15 mouse cellular contexts compared by ENCODE assay signal in the genomic region with DNA sequence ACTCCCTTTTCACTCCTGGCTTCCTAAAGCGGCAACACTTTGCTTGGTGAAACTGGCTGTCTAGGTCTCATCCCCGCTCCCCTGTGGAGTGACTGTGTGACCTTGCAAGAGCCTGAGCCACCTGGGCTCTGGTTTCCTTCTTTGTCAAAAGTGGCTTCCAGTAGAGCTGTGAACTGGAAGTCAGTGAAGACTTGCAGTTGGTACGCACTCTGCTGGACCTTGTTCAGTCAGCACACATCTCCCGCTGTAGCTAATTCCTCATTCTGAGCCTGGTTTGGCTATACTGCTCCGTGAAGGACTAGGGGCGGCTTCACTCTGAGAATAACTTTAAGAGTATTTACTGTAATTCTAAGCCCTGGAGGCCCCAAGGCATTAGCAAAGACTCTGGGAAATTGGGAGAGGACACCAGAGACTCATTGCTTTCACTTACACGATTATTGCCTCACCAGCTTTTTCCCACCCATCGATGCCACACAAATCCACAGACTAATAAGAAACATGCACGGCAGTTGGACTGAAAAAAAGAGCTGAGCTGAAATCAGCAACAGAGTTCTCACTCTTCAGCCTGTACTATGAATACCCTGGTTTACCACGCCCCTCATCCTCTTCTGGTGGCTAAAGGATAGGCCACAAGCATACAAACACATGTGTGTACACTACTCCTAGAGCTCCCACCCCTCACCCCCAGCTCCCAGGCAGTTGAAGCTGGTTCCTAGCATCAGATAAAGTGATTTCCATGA.
A peak's percentile ranks its signal among the peaks of the same experiment; 100 is the strongest.
DNase-seq lines count a peak whose midpoint lies in the region; ATAC-seq and TF ChIP-seq lines count a peak whose summit lies in the region.
"Had no signal": no experiment of that assay in that cellular context is flagged by ENCODE, and none has a peak within 500 bp of the region (broad histone marks: within the 10 kb centered on the region; RNA-seq: fewer than 3 reads in every experiment).

No protein-coding gene starts in this region.

- H3K9me3 ChIP-seq in midbrain, embryonic 10.5 days (replicated peaks), result no peaks in the 10 kb centered on the region
- H3K9me3 ChIP-seq: heart, embryonic 13.5 days; hindbrain, embryonic 15.5 days; kidney, embryonic 15.5 days; midbrain, embryonic 12.5 days had no signal

- 44% methylated on average over 10 of the region's 10 CpGs for WGBS in bone marrow, adult 2 months
- 26% methylated on average over 10 of the region's 10 CpGs for WGBS in thymus, adult 2 months
- 68% methylated on average over 10 of the region's 10 CpGs for WGBS in midbrain, embryonic 10.5 days

- ATAC-seq in hematopoietic stem cell, adult 5-6 weeks (replicated peaks in 1 of 2; ENCODE audit: insufficient read depth in 1 of 2, low FRiP score in 2 of 2, low TSS enrichment in 1 of 2, low read depth in 1 of 2, poor library complexity in 2 of 2, severe bottlenecking in 2 of 2), result peak; percentile 47 to 48; a peak in 3 of 4 replicates
- ATAC-seq: lung, postnatal 0 days had no signal

- no peak for TF ChIP-seq CTCF in gastrocnemius, adult 2 months (IDR thresholded peaks at IDR 0.05)
- no peak for TF ChIP-seq CTCF in bone marrow, adult 2 months (IDR thresholded peaks at IDR 0.05; ENCODE audit: control insufficient read depth, insufficient read depth, low read length)
- no peak for TF ChIP-seq CTCF in thymus, adult 2 months (IDR thresholded peaks at IDR 0.05; ENCODE audit: borderline replicate concordance, control insufficient read depth, extremely low read depth, insufficient read depth, low read length, poor library complexity)

- intact Hi-C loops in gastrocnemius, adult 2 months (cut with DNase I), result loop anchor here (10.0 kb wide), 1 partner anchor 97 kb away; no protein-coding TSS in a partner anchor

- no peaks in the 10 kb centered on the region for H3K27me3 ChIP-seq in thymus, adult 2 months (ENCODE audit: control insufficient read depth, insufficient read depth, low read length)
- H3K27me3 ChIP-seq in midbrain, embryonic 10.5 days (ENCODE audit: low read depth, poor library complexity, severe bottlenecking), result no peaks in the 10 kb centered on the region
- H3K27me3 ChIP-seq: heart, embryonic 13.5 days; hindbrain, embryonic 15.5 days; kidney, embryonic 15.5 days; midbrain, embryonic 12.5 days had no signal

- H3K4me1 ChIP-seq in bone marrow, adult 2 months (ENCODE audit: control insufficient read depth, insufficient read depth, low read length), result no peaks in the 10 kb centered on the region
- peaks cover 41% of the 10 kb centered on the region for H3K4me1 ChIP-seq in thymus, adult 2 months (replicated peaks; ENCODE audit: control insufficient read depth, insufficient read depth, low read length)
- peaks cover 3% of the 10 kb centered on the region; the same call in 1 of the 2 replicates for H3K4me1 ChIP-seq in midbrain, embryonic 10.5 days
- H3K4me1 ChIP-seq: hindbrain, embryonic 15.5 days; midbrain, embryonic 12.5 days had no signal

- no peak for DNase-seq in gastrocnemius, adult 2 months
- no peak for DNase-seq in gastrocnemius, postnatal 4 days (ENCODE audit: low spot score in 2 of 2)
- peak; percentile 68 for DNase-seq in thymus, adult 2 months
- no peak for DNase-seq in midbrain, embryonic 10.5 days (ENCODE audit: low spot score)
- no peak for DNase-seq in cerebellum, postnatal 14 days
- no peak for DNase-seq in right cerebral cortex, postnatal 4 days
- DNase-seq: cerebellum, postnatal 36 days; layer of hippocampus, adult 9-11 months had no signal

- H3K4me3 ChIP-seq in gastrocnemius, adult 2 months, result no peak overlapping the region
- H3K4me3 ChIP-seq in bone marrow, adult 2 months (replicated peaks; ENCODE audit: control insufficient read depth, low read depth, low read length), result no peak overlapping the region
- no peak overlapping the region for H3K4me3 ChIP-seq in thymus, adult 2 months (ENCODE audit: control insufficient read depth, insufficient read depth, low read length)
- H3K4me3 ChIP-seq in midbrain, embryonic 10.5 days, result no peak overlapping the region
- H3K4me3 ChIP-seq: heart, embryonic 13.5 days; hindbrain, embryonic 15.5 days; kidney, embryonic 15.5 days; midbrain, embryonic 12.5 days had no signal

- H3K27ac ChIP-seq in gastrocnemius, adult 2 months, result peak overlapping the region; percentile 76
- H3K27ac ChIP-seq in bone marrow, adult 2 months (ENCODE audit: control insufficient read depth, insufficient read depth, low read depth, low read length, poor library complexity), result peak overlapping the region; percentile 33; the same call in 1 of the 2 replicates
- peak overlapping the region; percentile 91 for H3K27ac ChIP-seq in thymus, adult 2 months (ENCODE audit: control insufficient read depth, insufficient read depth, low read length)
- no peak overlapping the region for H3K27ac ChIP-seq in midbrain, embryonic 10.5 days (replicated peaks)
- H3K27ac ChIP-seq: heart, embryonic 13.5 days; hindbrain, embryonic 15.5 days; kidney, embryonic 15.5 days; midbrain, embryonic 12.5 days had no signal

- H3K36me3 ChIP-seq in thymus, adult 2 months (ENCODE audit: control insufficient read depth, insufficient read depth, low read length), result no peaks in the 10 kb centered on the region
- no peaks in the 10 kb centered on the region for H3K36me3 ChIP-seq in midbrain, embryonic 10.5 days
- H3K36me3 ChIP-seq: heart, embryonic 13.5 days; hindbrain, embryonic 15.5 days; kidney, embryonic 15.5 days; midbrain, embryonic 12.5 days had no signal

- no peak for TF ChIP-seq POLR2A in bone marrow, adult 2 months (IDR thresholded peaks at IDR 0.05; ENCODE audit: borderline replicate concordance, control insufficient read depth, low read depth, low read length)
- 0 out of 2 replicates have a peak, but pooled peaks have one; percentile 36 for TF ChIP-seq POLR2A in thymus, adult 2 months (IDR thresholded peaks at IDR 0.05; ENCODE audit: control insufficient read depth, extremely low read depth, insufficient read depth, low read length, poor library complexity)
